Mouse (Mus musculus): ENCODE measurements at regions not wholly inside any gene's neighbourhood (a gene's known extent, or its start where the extent isn't known, plus 50 kb on each side); places are given as distances from the start of the nearest gene placed in this dataset.
"Not testable (repeated sequence)": the region's sequence is repeated elsewhere in the genome, so short reads cannot be mapped to it uniquely, and the experiment has no call there.

- no peaks in the 10 kb centered on the region for H3K4me1 ChIP-seq (ENCODE audit: control insufficient read depth, insufficient read depth, insufficient read length, low read length)
- H3K27ac ChIP-seq (ENCODE audit: insufficient read depth, low read depth, low read length) = no peak overlapping the region
- no peaks in the 10 kb centered on the region for H3K27me3 ChIP-seq (ENCODE audit: control insufficient read depth, insufficient read depth, low read length)
- H3K4me3 ChIP-seq (ENCODE audit: low read depth, low read length) = no peak overlapping the region
- 58% methylated on average over 7 of the region's 7 CpGs for WGBS
- H3K36me3 ChIP-seq (ENCODE audit: control insufficient read depth, insufficient read depth, low read length) = no peaks in the 10 kb centered on the region
- no peak for TF ChIP-seq CTCF (IDR thresholded peaks at IDR 0.05; ENCODE audit: extremely low read depth, insufficient read length, insufficient replicate concordance, low read depth, low read length)
- no peak for TF ChIP-seq POLR2A (IDR thresholded peaks at IDR 0.05; ENCODE audit: low read depth, low read length)
Observed at GRCm38 (mm10) chr1:177501288-177501687, 59.1 kb downstream of the Zbtb18 start.

DNA sequence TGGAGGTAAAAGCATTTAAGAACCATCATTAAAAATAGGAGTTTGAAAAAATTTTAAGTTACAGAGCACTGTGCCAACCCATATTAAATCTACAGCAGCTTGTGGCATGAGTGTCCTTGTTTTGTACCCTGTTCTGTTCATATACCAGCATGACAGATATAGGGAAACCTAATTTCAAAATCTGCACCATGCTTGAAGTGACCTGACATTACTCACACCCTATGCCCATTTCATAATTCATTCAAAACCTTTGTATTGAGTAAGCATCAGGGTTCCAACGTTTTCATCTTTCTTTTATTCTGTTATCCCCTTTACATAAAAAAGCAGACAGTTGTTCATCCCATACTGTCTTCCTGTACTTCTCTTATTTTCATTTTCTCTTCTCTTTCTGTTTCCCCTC, 61.8 kb downstream of the Zbtb18 start:
- no peaks in the 10 kb centered on the region for H3K36me3 ChIP-seq (ENCODE audit: control insufficient read depth, insufficient read depth, low read length)
- no peaks in the 10 kb centered on the region for H3K27me3 ChIP-seq (ENCODE audit: control insufficient read depth, insufficient read depth, low read length)
- H3K4me1 ChIP-seq (ENCODE audit: control insufficient read depth, insufficient read depth, insufficient read length, low read length) = no peaks in the 10 kb centered on the region
- 54% methylated on average over 1 of the region's 1 CpGs for WGBS
- H3K27ac ChIP-seq (ENCODE audit: insufficient read depth, low read depth, low read length) = no peak overlapping the region
- TF ChIP-seq POLR2A (IDR thresholded peaks at IDR 0.05; ENCODE audit: low read depth, low read length) (no peak), CTCF (IDR thresholded peaks at IDR 0.05; ENCODE audit: extremely low read depth, insufficient read length, insufficient replicate concordance, low read depth, low read length) (no peak)
- no peak overlapping the region for H3K4me3 ChIP-seq (ENCODE audit: low read depth, low read length)

DNA sequence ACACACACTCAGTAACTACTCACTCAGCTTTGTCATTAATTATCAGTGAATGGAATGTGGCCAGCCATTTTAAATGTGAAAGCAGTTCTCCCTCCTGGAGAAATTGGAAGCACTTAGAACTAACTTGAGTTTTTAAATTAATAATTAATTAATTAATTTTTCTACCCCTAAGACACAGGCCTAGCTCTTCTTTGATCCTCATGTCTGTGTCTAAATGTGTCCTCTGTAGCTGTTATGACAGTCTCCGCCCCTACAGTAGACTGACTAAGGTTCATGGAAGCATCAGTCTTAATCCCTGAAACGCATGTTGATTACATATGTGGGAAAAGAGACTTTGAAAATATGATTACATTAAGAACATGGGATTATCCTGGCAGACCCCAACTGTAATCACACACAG, 62.6 kb downstream of the Zbtb18 start:
- H3K36me3 ChIP-seq (ENCODE audit: control insufficient read depth, insufficient read depth, low read length) = no peaks in the 10 kb centered on the region
- no peaks in the 10 kb centered on the region for H3K4me1 ChIP-seq (ENCODE audit: control insufficient read depth, insufficient read depth, insufficient read length, low read length)
- 91% methylated on average over 2 of the region's 2 CpGs for WGBS
- H3K4me3 ChIP-seq (ENCODE audit: low read depth, low read length) = no peak overlapping the region
- H3K27ac ChIP-seq (ENCODE audit: insufficient read depth, low read depth, low read length) = no peak overlapping the region
- no peaks in the 10 kb centered on the region for H3K27me3 ChIP-seq (ENCODE audit: control insufficient read depth, insufficient read depth, low read length)
- TF ChIP-seq POLR2A (IDR thresholded peaks at IDR 0.05; ENCODE audit: low read depth, low read length) (no peak), CTCF (IDR thresholded peaks at IDR 0.05; ENCODE audit: extremely low read depth, insufficient read length, insufficient replicate concordance, low read depth, low read length) (no peak)

DNA sequence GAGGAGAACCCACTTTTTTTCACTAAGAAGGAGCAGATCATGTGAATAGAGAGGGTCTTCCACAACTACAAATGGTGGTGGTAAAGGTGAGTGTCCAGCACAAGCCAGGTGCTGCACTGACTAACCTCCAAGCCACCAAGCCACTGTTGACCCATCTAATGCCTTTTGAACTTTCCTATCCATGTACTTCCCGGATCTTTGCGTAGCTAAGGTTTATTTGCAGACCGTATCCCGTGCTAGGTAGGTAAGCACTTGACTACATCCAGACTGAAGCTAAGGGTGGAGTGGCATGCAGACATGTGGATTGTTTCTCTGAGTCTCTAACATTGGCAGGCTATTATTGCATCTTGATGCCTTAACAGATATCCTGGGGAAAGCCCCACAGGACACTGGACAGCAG, 65.2 kb downstream of the Zbtb18 start:
- H3K4me3 ChIP-seq (ENCODE audit: low read depth, low read length); H3K27ac ChIP-seq (ENCODE audit: insufficient read depth, low read depth, low read length); H3K4me1 ChIP-seq (ENCODE audit: control insufficient read depth, insufficient read depth, insufficient read length, low read length); H3K36me3 ChIP-seq (ENCODE audit: control insufficient read depth, insufficient read depth, low read length); H3K27me3 ChIP-seq (ENCODE audit: control insufficient read depth, insufficient read depth, low read length): not testable (repeated sequence)
- 51% methylated on average over 4 of the region's 4 CpGs for WGBS

GRCm38 (mm10) chr1:177509786-177510185, 67.6 kb downstream of the Zbtb18 start:
- no peak for TF ChIP-seq POLR2A (IDR thresholded peaks at IDR 0.05; ENCODE audit: low read depth, low read length)
- TF ChIP-seq CTCF (IDR thresholded peaks at IDR 0.05; ENCODE audit: extremely low read depth, insufficient read length, insufficient replicate concordance, low read depth, low read length) = no peak
- Histone ChIP-seq H3K4me1 (ENCODE audit: control insufficient read depth, insufficient read depth, insufficient read length, low read length) (no peaks in the 10 kb centered on the region), H3K27ac (ENCODE audit: insufficient read depth, low read depth, low read length) (no peak overlapping the region), H3K27me3 (ENCODE audit: control insufficient read depth, insufficient read depth, low read length) (no peaks in the 10 kb centered on the region), H3K4me3 (ENCODE audit: low read depth, low read length) (no peak overlapping the region), H3K36me3 (ENCODE audit: control insufficient read depth, insufficient read depth, low read length) (no peaks in the 10 kb centered on the region)
- WGBS = 75% methylated on average over 10 of the region's 10 CpGs

DNA sequence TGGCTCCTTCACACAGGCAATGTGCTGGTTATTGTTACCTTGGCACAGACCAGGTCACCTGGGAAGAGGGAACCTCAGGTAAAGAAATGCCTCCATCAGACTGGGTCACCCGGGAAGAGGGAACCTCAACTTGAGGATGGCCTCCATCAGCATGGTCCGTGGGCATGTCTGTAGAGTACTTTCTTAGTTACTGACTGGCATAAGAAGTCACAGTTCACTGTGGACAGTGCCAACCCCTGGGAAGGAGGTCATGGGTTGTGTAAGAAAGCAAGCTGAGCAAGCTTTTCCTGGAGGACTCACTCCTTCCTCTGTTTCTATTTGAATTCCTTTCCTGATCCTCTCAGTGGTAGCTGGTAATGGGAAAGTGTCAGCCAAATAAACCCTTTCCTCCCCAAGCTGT, 70.0 kb downstream of the Zbtb18 start:
- no peak for TF ChIP-seq CTCF (IDR thresholded peaks at IDR 0.05; ENCODE audit: extremely low read depth, insufficient read length, insufficient replicate concordance, low read depth, low read length)
- TF ChIP-seq POLR2A (IDR thresholded peaks at IDR 0.05; ENCODE audit: low read depth, low read length) = no peak

DNA sequence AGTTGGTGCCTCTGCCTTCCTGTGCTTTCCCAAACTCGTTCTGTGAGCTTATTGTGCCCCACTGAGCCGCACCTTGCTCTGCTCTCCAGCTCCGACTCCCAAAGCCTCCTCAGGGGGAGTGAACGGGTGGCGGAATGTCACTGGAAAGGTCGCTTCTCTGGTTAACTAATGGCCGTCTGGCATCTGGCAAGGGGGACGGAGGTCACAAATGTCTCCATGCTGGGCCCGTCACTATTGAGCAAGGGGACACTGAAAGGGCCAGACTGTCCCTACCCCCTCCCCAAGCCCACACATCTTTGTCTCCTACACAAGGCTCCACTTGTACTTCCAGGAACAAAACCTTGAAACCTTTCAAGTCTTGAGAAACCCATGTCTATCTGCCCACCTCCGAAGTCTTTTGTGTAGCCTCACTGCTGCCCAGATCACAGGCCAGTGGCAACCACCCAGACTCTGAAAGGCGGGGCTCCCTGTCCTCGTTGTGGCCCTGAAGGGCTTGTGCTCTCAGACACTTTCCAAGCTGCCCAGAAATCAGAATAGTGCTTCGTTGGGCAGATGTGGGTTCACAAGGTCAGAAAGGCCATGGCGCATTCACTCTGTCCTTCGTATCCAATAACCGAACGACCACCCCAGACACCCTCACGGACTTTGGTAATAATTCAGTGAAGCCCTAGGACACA, 75.9 kb downstream of the Zbtb18 start:
- no peaks in the 10 kb centered on the region for H3K36me3 ChIP-seq (ENCODE audit: control insufficient read depth, insufficient read depth, low read length)
- H3K4me3 ChIP-seq (ENCODE audit: low read depth, low read length) = no peak overlapping the region
- no peaks in the 10 kb centered on the region for H3K4me1 ChIP-seq (ENCODE audit: control insufficient read depth, insufficient read depth, insufficient read length, low read length)
- H3K27me3 ChIP-seq (ENCODE audit: control insufficient read depth, insufficient read depth, low read length) = no peaks in the 10 kb centered on the region; the same call in 1 of the 2 replicates
- WGBS = 54% methylated on average over 18 of the region's 18 CpGs
- TF ChIP-seq CTCF (IDR thresholded peaks at IDR 0.05; ENCODE audit: extremely low read depth, insufficient read length, insufficient replicate concordance, low read depth, low read length) (no peak), POLR2A (IDR thresholded peaks at IDR 0.05; ENCODE audit: low read depth, low read length) (no peak)
- no peak overlapping the region for H3K27ac ChIP-seq (ENCODE audit: insufficient read depth, low read depth, low read length)

More for the DNA sequence above, 70.0 kb downstream of the Zbtb18 start:
- no peaks in the 10 kb centered on the region for H3K4me1 ChIP-seq (ENCODE audit: control insufficient read depth, insufficient read depth, insufficient read length, low read length)
- H3K27me3 ChIP-seq (ENCODE audit: control insufficient read depth, insufficient read depth, low read length) = no peaks in the 10 kb centered on the region; the same call in 1 of the 2 replicates
- H3K4me3 ChIP-seq (ENCODE audit: low read depth, low read length) = no peak overlapping the region
- no peak overlapping the region for H3K27ac ChIP-seq (ENCODE audit: insufficient read depth, low read depth, low read length)
- no peaks in the 10 kb centered on the region for H3K36me3 ChIP-seq (ENCODE audit: control insufficient read depth, insufficient read depth, low read length)
- WGBS = 87% methylated on average over 2 of the region's 2 CpGs
